Mouse (Mus musculus) bone marrow macrophage, adult 2 months (primary cell): Measurements from ENCODE around the gene P2ry14. TPM values are rescaled to one million over a fixed set of nuclear protein-coding genes. Genes with fewer than 3 reads are reported as not detected.
"Not testable (repeated sequence)": the region's sequence is repeated elsewhere in the genome, so short reads cannot be mapped to it uniquely, and the experiment has no call there.

Experiments used
- H3K27ac ChIP-seq: 2 replicates; pipeline ENCODE4 v1.5.1; 2012; ENCODE audit warnings: low read depth, low read length; ENCODE audit not compliant: insufficient read depth
- H3K4me1 ChIP-seq: 2 replicates; pipeline ENCODE4 v1.6.1; 2012; ENCODE audit warnings: low read length; ENCODE audit not compliant: control insufficient read depth, insufficient read depth
- H3K4me3 ChIP-seq: 2 replicates; pipeline ENCODE4 v1.5.1; 2012; ENCODE audit warnings: mild to moderate bottlenecking, low read length, moderate library complexity; ENCODE audit not compliant: insufficient read depth
- CTCF ChIP-seq: IDR thresholded peaks from 2 replicates; pipeline ENCODE4 v1.5.1; 2012; ENCODE audit warnings: low read depth, mild to moderate bottlenecking, low read length, moderate library complexity
- POLR2A ChIP-seq: IDR thresholded peaks from 2 replicates; pipeline ENCODE4 v1.6.1; 2012; ENCODE audit warnings: mild to moderate bottlenecking, low read depth, low read length, borderline replicate concordance
- polyA plus RNA-seq: library from polyadenylated mRNA; stranded (reverse); fragments of >200 nt; gene quantifications from 2 replicates; pipeline ENCODE4 v1.2.4, GENCODE M21; 2012; ENCODE audit not compliant: missing spikeins, insufficient read depth, insufficient read length

Gene P2ry14
- polyA plus RNA-seq, 1 experiment, result 75.6 TPM

- H3K4me1 ChIP-seq, result peaks cover 15% of the 10 kb centered on the region
- no peak overlapping the region for H3K27ac ChIP-seq
- TF ChIP-seq POLR2A, result no peak
- no peak for TF ChIP-seq CTCF
- no peak overlapping the region for H3K4me3 ChIP-seq
These were observed 3.8 kb downstream of the P2ry14 start for GRCm38 (mm10) chr3:59149646-59150045.

GRCm38 (mm10) chr3:59145194-59145593, 8.2 kb downstream of the P2ry14 start:
- no peak overlapping the region for H3K27ac ChIP-seq
- no peak for TF ChIP-seq CTCF
- TF ChIP-seq POLR2A, result no peak
- H3K4me3 ChIP-seq, result no peak overlapping the region
- peaks cover 3% of the 10 kb centered on the region; the same call in 1 of the 2 replicates for H3K4me1 ChIP-seq

- Histone ChIP-seq H3K27ac (no peak overlapping the region), H3K4me3 (no peak overlapping the region), H3K4me1 (peaks cover 3% of the 10 kb centered on the region; the same call in 1 of the 2 replicates)
- TF ChIP-seq POLR2A, result no peak
- TF ChIP-seq CTCF, result no peak
These were observed 11.7 kb downstream of the P2ry14 start for GRCm38 (mm10) chr3:59141507-59142305.

GRCm38 (mm10) chr3:59140941-59141340, 12.5 kb downstream of the P2ry14 start:
- H3K27ac ChIP-seq, H3K4me3 ChIP-seq, H3K4me1 ChIP-seq: not testable (repeated sequence)

GRCm38 (mm10) chr3:59140115-59140514, 13.3 kb downstream of the P2ry14 start:
- no peak overlapping the region for H3K4me3 ChIP-seq
- H3K4me1 ChIP-seq, result peaks cover 7% of the 10 kb centered on the region
- no peak overlapping the region for H3K27ac ChIP-seq
- no peak for TF ChIP-seq CTCF
- no peak for TF ChIP-seq POLR2A

- no peak overlapping the region for H3K4me3 ChIP-seq
- H3K27ac ChIP-seq, result no peak overlapping the region
- no peak for TF ChIP-seq CTCF
- TF ChIP-seq POLR2A, result no peak
- peaks cover 7% of the 10 kb centered on the region for H3K4me1 ChIP-seq
These were observed 13.8 kb downstream of the P2ry14 start for GRCm38 (mm10) chr3:59139651-59140051.

GRCm38 (mm10) chr3:59138946-59139468, 14.4 kb downstream of the P2ry14 start:
- Histone ChIP-seq H3K4me1 (peaks cover 7% of the 10 kb centered on the region), H3K27ac (no peak overlapping the region), H3K4me3 (no peak overlapping the region)
- TF ChIP-seq CTCF (no peak), POLR2A (no peak)

- no peak overlapping the region for H3K27ac ChIP-seq
- H3K4me1 ChIP-seq, result peaks cover 7% of the 10 kb centered on the region
- H3K4me3 ChIP-seq, result no peak overlapping the region
- no peak for TF ChIP-seq CTCF
- TF ChIP-seq POLR2A, result no peak
These were observed 17.3 kb downstream of the P2ry14 start for GRCm38 (mm10) chr3:59135911-59136653.

- no peak overlapping the region for H3K4me3 ChIP-seq
- H3K4me1 ChIP-seq, result peaks cover 18% of the 10 kb centered on the region
- TF ChIP-seq CTCF (no peak), POLR2A (no peak)
- H3K27ac ChIP-seq, result no peak overlapping the region
These were observed 20.2 kb downstream of the P2ry14 start for GRCm38 (mm10) chr3:59133189-59133588.

GRCm38 (mm10) chr3:59131966-59132365, 21.5 kb downstream of the P2ry14 start:
- no peak overlapping the region for H3K27ac ChIP-seq
- TF ChIP-seq POLR2A (no peak), CTCF (no peak)
- H3K4me3 ChIP-seq, result no peak overlapping the region
- peaks cover 23% of the 10 kb centered on the region for H3K4me1 ChIP-seq
